Comparison of ENCODE assay signal across 23 mouse cellular contexts in the genomic region with DNA sequence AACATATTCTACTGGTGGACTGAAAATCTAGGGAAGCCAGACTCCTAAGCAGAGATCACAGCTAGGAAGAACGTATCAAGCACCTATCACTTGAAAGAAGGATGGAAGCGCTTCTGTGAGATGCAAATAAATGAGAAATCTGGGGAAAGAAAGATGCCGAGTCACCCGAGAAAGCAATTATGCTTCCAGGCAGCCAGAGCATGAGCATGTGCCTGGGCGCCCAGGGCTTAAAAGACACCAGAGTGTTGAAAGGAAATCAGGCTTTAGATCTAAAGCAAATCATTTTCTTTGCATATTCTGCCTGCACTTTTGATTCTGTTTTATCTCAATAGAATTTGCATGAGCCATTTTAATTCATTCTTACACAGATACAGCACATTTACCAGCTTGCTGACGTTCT.
DNase-seq lines count a peak whose midpoint lies in the region; ATAC-seq and TF ChIP-seq lines count a peak whose summit lies in the region.
"Had no signal": no experiment of that assay in that cellular context is flagged by ENCODE, and none has a peak within 500 bp of the region (broad histone marks: within the 10 kb centered on the region; RNA-seq: fewer than 3 reads in every experiment).

No protein-coding gene starts in this region.

- no peak for TF ChIP-seq CTCF in forebrain, postnatal 0 days (IDR thresholded peaks at IDR 0.05; ENCODE audit: low read depth)

- no peaks in the 10 kb centered on the region for H3K27me3 ChIP-seq in hindbrain, embryonic 16.5 days (replicated peaks; ENCODE audit: control insufficient read depth, insufficient read depth, low read length)
- H3K27me3 ChIP-seq in hindbrain, embryonic 14.5 days (ENCODE audit: control insufficient read depth, insufficient read depth, low read length): no peaks in the 10 kb centered on the region
- no peaks in the 10 kb centered on the region for H3K27me3 ChIP-seq in forebrain, postnatal 0 days (ENCODE audit: insufficient read depth, low read length)
- H3K27me3 ChIP-seq: megakaryocyte, embryonic 14.5 days; Patski had no signal

- DNase-seq in hindbrain, embryonic 14.5 days (ENCODE audit: low spot score): no peak
- DNase-seq in right cerebral cortex, postnatal 4 days: peak; percentile 5
- no peak for DNase-seq in right cerebral cortex, postnatal 10 days (ENCODE audit: low spot score in 2 of 2)
- peak; percentile 71 for DNase-seq in forebrain, postnatal 0 days
- no peak for DNase-seq in adrenal gland, postnatal 25 days
- no peak for DNase-seq in natural killer cell, adult 2 months (ENCODE audit: low spot score in 2 of 2)
- DNase-seq: adrenal gland, postnatal 14 days; cerebellum, adult 2 months; gastrocnemius, postnatal 25 days; heart, adult 2 months; heart, postnatal 36 days; kidney, adult 2 months; kidney, postnatal 10 days; lung, adult 2 months; thymus, postnatal 25 days had no signal

- no peaks in the 10 kb centered on the region for H3K9me3 ChIP-seq in hindbrain, embryonic 16.5 days (ENCODE audit: control insufficient read depth, low read length)
- H3K9me3 ChIP-seq in hindbrain, embryonic 14.5 days (ENCODE audit: control insufficient read depth, low read length): no peaks in the 10 kb centered on the region
- H3K9me3 ChIP-seq in forebrain, postnatal 0 days (ENCODE audit: low read length): no peaks in the 10 kb centered on the region
- H3K9me3 ChIP-seq: megakaryocyte, embryonic 14.5 days had no signal

- H3K9ac ChIP-seq in hindbrain, embryonic 16.5 days (ENCODE audit: low read depth, low read length): no peak overlapping the region
- no peak overlapping the region for H3K9ac ChIP-seq in hindbrain, embryonic 14.5 days
- no peak overlapping the region for H3K9ac ChIP-seq in forebrain, postnatal 0 days

- ATAC-seq in hindbrain, embryonic 16.5 days: no peak
- no peak for ATAC-seq in hindbrain, embryonic 14.5 days (ENCODE audit: low FRiP score)
- ATAC-seq in forebrain, postnatal 0 days: peak; percentile 89
- ATAC-seq: activated CD4-positive, CD25-positive, alpha-beta regulatory T cell, adult 4 months; inflammation-experienced regulatory T-cells, adult 6 months; Patski had no signal

- H3K4me3 ChIP-seq in hindbrain, embryonic 16.5 days (ENCODE audit: low read length): no peak overlapping the region
- H3K4me3 ChIP-seq in hindbrain, embryonic 14.5 days (replicated peaks; ENCODE audit: low read length): no peak overlapping the region
- H3K4me3 ChIP-seq in forebrain, postnatal 0 days (ENCODE audit: low read depth, low read length): no peak overlapping the region
- H3K4me3 ChIP-seq: heart, adult 2 months; left cerebral cortex, adult 2 months; megakaryocyte, embryonic 14.5 days had no signal

- WGBS in hindbrain, embryonic 16.5 days: 51% methylated on average over 6 of the region's 6 CpGs
- 52% methylated on average over 6 of the region's 6 CpGs for WGBS in hindbrain, embryonic 14.5 days
- WGBS in forebrain, postnatal 0 days: 24% methylated on average over 6 of the region's 6 CpGs

- no peaks in the 10 kb centered on the region for H3K36me3 ChIP-seq in hindbrain, embryonic 16.5 days (ENCODE audit: control insufficient read depth, insufficient read depth, low read length)
- H3K36me3 ChIP-seq in hindbrain, embryonic 14.5 days (replicated peaks; ENCODE audit: control insufficient read depth, insufficient read depth): no peaks in the 10 kb centered on the region
- no peaks in the 10 kb centered on the region for H3K36me3 ChIP-seq in forebrain, postnatal 0 days (ENCODE audit: insufficient read depth)

- no peaks in the 10 kb centered on the region for H3K4me1 ChIP-seq in hindbrain, embryonic 16.5 days (ENCODE audit: control insufficient read depth, insufficient read depth, low read depth, low read length)
- H3K4me1 ChIP-seq in hindbrain, embryonic 14.5 days (replicated peaks; ENCODE audit: control insufficient read depth, insufficient read depth, low read length): no peaks in the 10 kb centered on the region
- H3K4me1 ChIP-seq in forebrain, postnatal 0 days (ENCODE audit: insufficient read depth): no peaks in the 10 kb centered on the region
- H3K4me1 ChIP-seq: megakaryocyte, embryonic 14.5 days had no signal

- peak overlapping the region; percentile 31; the same call in 1 of the 2 replicates for H3K4me2 ChIP-seq in hindbrain, embryonic 16.5 days (ENCODE audit: low read length)
- no peak overlapping the region for H3K4me2 ChIP-seq in hindbrain, embryonic 14.5 days (replicated peaks)
- no peak overlapping the region for H3K4me2 ChIP-seq in forebrain, postnatal 0 days (ENCODE audit: low read depth)
- H3K4me2 ChIP-seq: liver, embryonic 11.5 days had no signal

- no peak overlapping the region for H3K27ac ChIP-seq in hindbrain, embryonic 16.5 days (ENCODE audit: low read depth, low read length)
- no peak overlapping the region for H3K27ac ChIP-seq in hindbrain, embryonic 14.5 days
- H3K27ac ChIP-seq in forebrain, postnatal 0 days (ENCODE audit: low read depth, low read length): no peak overlapping the region
- H3K27ac ChIP-seq: heart, adult 2 months; left cerebral cortex, adult 2 months; stomach, postnatal 0 days had no signal

Comparison
In these comparisons a context has a peak if more than half of its experiments do, and no peak if none do; other contexts are left out.
1. DNase-seq: peak in right cerebral cortex, postnatal 4 days (single experiment) and forebrain, postnatal 0 days (single experiment); none in hindbrain, embryonic 14.5 days (single experiment), right cerebral cortex, postnatal 10 days (0 of 2), adrenal gland, postnatal 25 days (single experiment) and natural killer cell, adult 2 months (0 of 2).